Mouse (Mus musculus): ENCODE results near the gene Hoxd4. TPM values are rescaled to one million over a fixed set of nuclear protein-coding genes. Genes with fewer than 3 reads are reported as not detected.

Gene Hoxd4
- polyA plus RNA-seq (2012; rRNA removed) = 0.63 and 1.4 TPM in 2 replicates

DNA sequence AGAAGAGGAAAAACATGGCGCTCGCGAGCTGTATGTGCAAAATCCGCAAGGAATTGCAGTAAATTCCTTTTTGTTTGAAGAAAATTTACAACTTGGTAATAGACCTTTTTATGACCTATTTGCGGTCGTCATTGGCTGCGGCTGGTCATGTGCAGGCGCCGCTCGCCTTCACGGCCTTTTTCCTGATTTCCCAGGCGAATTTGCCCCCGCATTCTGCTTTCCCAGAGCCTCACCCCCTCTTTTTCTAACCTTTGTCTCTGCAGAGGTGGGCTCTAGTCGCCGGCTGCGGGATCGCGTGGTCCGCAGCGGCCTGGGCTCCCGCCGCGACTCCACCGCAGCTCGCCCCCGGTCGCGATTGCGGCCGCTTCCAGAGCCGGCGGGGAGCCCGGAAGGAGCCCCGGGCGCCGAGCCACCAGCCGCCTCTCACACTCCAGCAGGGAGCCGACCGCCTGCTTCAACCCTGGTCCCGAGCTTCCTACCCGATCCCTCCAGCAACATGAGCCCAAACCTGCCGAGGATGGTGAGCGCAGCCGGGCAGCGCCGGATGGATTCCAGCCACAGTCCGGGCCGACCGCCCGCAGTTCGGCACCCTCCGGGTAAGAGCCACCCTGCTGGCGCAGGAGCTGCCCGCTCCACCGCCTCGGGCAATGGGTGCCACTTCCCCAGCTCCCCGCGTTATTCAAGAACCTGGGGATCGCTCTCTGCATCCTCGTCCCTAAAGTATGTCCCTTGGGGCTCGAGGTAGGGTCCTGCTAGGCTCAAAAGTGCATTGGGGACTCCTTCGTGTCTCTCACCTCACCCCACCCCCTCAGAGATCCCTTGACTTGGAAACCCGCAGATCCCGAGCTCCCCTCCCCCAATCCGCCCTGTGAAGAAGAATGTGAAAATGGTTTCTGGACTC lies at the start of gene Hoxd4, which contains the start of gene Hoxd3:
TSS of gene Hoxd4 (plus strand) at position 209 of the 901 bp plus-strand sequence.
TSS of gene Hoxd3 (plus strand) at position 207 of the 901 bp plus-strand sequence.
- TF ChIP-seq CTCF (IDR thresholded peaks at IDR 0.05; ENCODE audit: insufficient read depth, low read length) = no peak
- TF ChIP-seq POLR2A (IDR thresholded peaks at IDR 0.05; ENCODE audit: borderline replicate concordance, extremely low read depth, low read depth, low read length) = no peak
- 3% methylated on average over 65 of the region's 65 CpGs for WGBS
- no peak for DNase-seq
- Histone ChIP-seq H3K4me1 (ENCODE audit: control insufficient read depth, insufficient read depth, low read length) (no peaks in the 10 kb centered on the region), H3K4me3 (replicated peaks; ENCODE audit: extremely low read depth, low read depth, low read length) (no peak within 1 kb of the TSS)

- no peak for DNase-seq
- Histone ChIP-seq H3K4me1 (ENCODE audit: control insufficient read depth, insufficient read depth, low read length) (no peaks in the 10 kb centered on the region; the same call in 1 of the 2 replicates), H3K4me3 (replicated peaks; ENCODE audit: extremely low read depth, low read depth, low read length) (no peak overlapping the region)
- 5% methylated on average over 18 of the region's 18 CpGs for WGBS
- TF ChIP-seq POLR2A (IDR thresholded peaks at IDR 0.05; ENCODE audit: borderline replicate concordance, extremely low read depth, low read depth, low read length) = no peak
- peak; percentile 70 for TF ChIP-seq CTCF (IDR thresholded peaks at IDR 0.05; ENCODE audit: insufficient read depth, low read length)
Observed at GRCm38 (mm10) chr2:74663291-74663925, 48.3 kb upstream of the Hoxd4 start.

DNA sequence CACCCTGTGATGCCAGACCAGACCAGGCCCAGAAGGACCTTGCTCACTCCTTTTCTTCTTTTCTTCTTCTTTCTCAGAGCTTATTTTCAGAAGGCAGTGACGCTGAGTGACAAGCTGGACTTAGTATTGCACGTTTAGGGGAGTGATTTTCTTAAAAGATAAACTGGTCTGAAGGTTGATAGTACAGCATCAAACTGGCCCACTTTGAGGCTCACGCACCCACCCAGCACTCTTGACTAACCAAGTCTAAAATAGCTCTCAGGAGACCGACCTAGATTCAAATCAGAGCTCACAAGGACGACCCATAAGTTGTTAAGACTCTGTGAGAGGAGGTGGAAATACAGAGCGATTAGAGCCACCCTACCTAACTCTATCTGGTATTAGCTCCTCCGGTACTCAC lies 45.3 kb upstream of the Hoxd4 start:
- TF ChIP-seq POLR2A (IDR thresholded peaks at IDR 0.05; ENCODE audit: borderline replicate concordance, extremely low read depth, low read depth, low read length) (no peak), CTCF (IDR thresholded peaks at IDR 0.05; ENCODE audit: insufficient read depth, low read length) (no peak)
- Histone ChIP-seq H3K4me3 (replicated peaks; ENCODE audit: extremely low read depth, low read depth, low read length) (no peak overlapping the region), H3K4me1 (ENCODE audit: control insufficient read depth, insufficient read depth, low read length) (peaks cover 2% of the 10 kb centered on the region; the same call in 1 of the 2 replicates)
- no peak for DNase-seq
- WGBS = 4% methylated on average over 7 of the region's 7 CpGs

GRCm38 (mm10) chr2:74667191-74667841 lies 44.4 kb upstream of the Hoxd4 start:
- TF ChIP-seq CTCF (IDR thresholded peaks at IDR 0.05; ENCODE audit: insufficient read depth, low read length) = no peak
- no peak for TF ChIP-seq POLR2A (IDR thresholded peaks at IDR 0.05; ENCODE audit: borderline replicate concordance, extremely low read depth, low read depth, low read length)
- H3K4me1 ChIP-seq (ENCODE audit: control insufficient read depth, insufficient read depth, low read length) = peaks cover 2% of the 10 kb centered on the region; the same call in 1 of the 2 replicates
- H3K4me3 ChIP-seq (replicated peaks; ENCODE audit: extremely low read depth, low read depth, low read length) = no peak overlapping the region
- 7% methylated on average over 36 of the region's 36 CpGs for WGBS
- DNase-seq = no peak

GRCm38 (mm10) chr2:74667842-74668357 lies 43.8 kb upstream of the Hoxd4 start, which contains the start of gene Hoxd13:
Gene Hoxd13, plus strand, starts transcription at chr2:74668310.
- 1% methylated on average over 37 of the region's 51 CpGs for WGBS
- DNase-seq = no peak
- Histone ChIP-seq H3K4me1 (ENCODE audit: control insufficient read depth, insufficient read depth, low read length) (peaks cover 2% of the 10 kb centered on the region; the same call in 1 of the 2 replicates), H3K4me3 (replicated peaks; ENCODE audit: extremely low read depth, low read depth, low read length) (no peak within 1 kb of the TSS)
- TF ChIP-seq CTCF (IDR thresholded peaks at IDR 0.05; ENCODE audit: insufficient read depth, low read length) (no peak), POLR2A (IDR thresholded peaks at IDR 0.05; ENCODE audit: borderline replicate concordance, extremely low read depth, low read depth, low read length) (no peak)

GRCm38 (mm10) chr2:74668370-74669229 lies 43.1 kb upstream of the Hoxd4 start:
- WGBS = 2% methylated on average over 73 of the region's 74 CpGs
- no peak for TF ChIP-seq CTCF (IDR thresholded peaks at IDR 0.05; ENCODE audit: insufficient read depth, low read length)
- TF ChIP-seq POLR2A (IDR thresholded peaks at IDR 0.05; ENCODE audit: borderline replicate concordance, extremely low read depth, low read depth, low read length) = no peak
- DNase-seq = no peak
- Histone ChIP-seq H3K4me1 (ENCODE audit: control insufficient read depth, insufficient read depth, low read length) (peaks cover 2% of the 10 kb centered on the region; the same call in 1 of the 2 replicates), H3K4me3 (replicated peaks; ENCODE audit: extremely low read depth, low read depth, low read length) (no peak overlapping the region)

- H3K4me3 ChIP-seq (replicated peaks; ENCODE audit: extremely low read depth, low read depth, low read length) = no peak overlapping the region
- peaks cover 2% of the 10 kb centered on the region; the same call in 1 of the 2 replicates for H3K4me1 ChIP-seq (ENCODE audit: control insufficient read depth, insufficient read depth, low read length)
- DNase-seq = no peak
- TF ChIP-seq POLR2A (IDR thresholded peaks at IDR 0.05; ENCODE audit: borderline replicate concordance, extremely low read depth, low read depth, low read length) (no peak), CTCF (IDR thresholded peaks at IDR 0.05; ENCODE audit: insufficient read depth, low read length) (no peak)
- WGBS = 8% methylated on average over 3 of the region's 3 CpGs
Observed at GRCm38 (mm10) chr2:74669230-74669578, 42.5 kb upstream of the Hoxd4 start.

DNA sequence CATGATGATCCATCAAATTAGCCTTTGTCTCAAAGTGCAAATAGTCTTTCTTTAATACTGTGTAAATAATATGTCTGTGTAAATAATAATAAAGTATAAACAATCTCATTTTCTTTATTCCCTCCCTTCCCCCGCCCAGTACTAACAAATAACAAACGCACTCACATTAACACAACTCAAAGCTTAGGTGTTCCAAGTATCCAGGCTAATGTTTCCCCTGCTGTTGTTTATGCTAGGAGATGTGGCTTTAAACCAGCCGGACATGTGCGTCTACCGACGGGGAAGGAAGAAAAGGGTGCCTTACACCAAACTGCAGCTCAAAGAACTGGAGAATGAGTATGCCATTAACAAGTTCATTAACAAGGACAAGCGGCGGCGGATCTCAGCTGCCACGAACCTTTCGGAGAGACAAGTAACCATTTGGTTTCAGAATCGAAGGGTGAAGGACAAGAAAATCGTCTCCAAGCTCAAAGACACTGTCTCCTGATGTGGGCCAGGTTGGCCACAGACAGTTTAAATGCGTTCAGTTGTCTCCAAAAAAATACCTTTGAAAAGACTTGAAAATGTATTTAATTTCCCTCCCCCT lies 42.0 kb upstream of the Hoxd4 start:
- no peak for DNase-seq
- TF ChIP-seq CTCF (IDR thresholded peaks at IDR 0.05; ENCODE audit: insufficient read depth, low read length) = no peak
- no peak for TF ChIP-seq POLR2A (IDR thresholded peaks at IDR 0.05; ENCODE audit: borderline replicate concordance, extremely low read depth, low read depth, low read length)
- WGBS = 10% methylated on average over 14 of the region's 14 CpGs
- Histone ChIP-seq H3K4me1 (ENCODE audit: control insufficient read depth, insufficient read depth, low read length) (peaks cover 2% of the 10 kb centered on the region; the same call in 1 of the 2 replicates), H3K4me3 (replicated peaks; ENCODE audit: extremely low read depth, low read depth, low read length) (no peak overlapping the region)
